Mouse (Mus musculus) lung, embryonic 16.5 days (tissue): ENCODE measurements around the gene Aif1l. TPM values are rescaled to one million over a fixed set of nuclear protein-coding genes. Genes with fewer than 3 reads are reported as not detected.

Experiments used
- ATAC-seq: fragments of 200-750 bp; cut with Nextera tagmentation; 2 replicates; pipeline ENCODE4 v1.8.0; 2017; ENCODE audit warnings: low read depth, mild to moderate bottlenecking, moderate library complexity
- H3K27ac ChIP-seq: fragments of 300-500 bp; sonication (generic); 2 replicates; pipeline ENCODE4 v1.5.1; 2014; ENCODE audit warnings: mild to moderate bottlenecking, control low read depth, low read length
- H3K27me3 ChIP-seq: fragments of 300-500 bp; sonication (generic); 2 replicates; pipeline ENCODE4 v1.6.1; 2014; ENCODE audit warnings: low read depth, low read length, mixed read lengths; ENCODE audit not compliant: control insufficient read depth, insufficient read depth
- H3K36me3 ChIP-seq: fragments of 300-500 bp; sonication (generic); 2 replicates; pipeline ENCODE4 v1.6.1; 2014; ENCODE audit warnings: low read length; ENCODE audit not compliant: control insufficient read depth, insufficient read depth
- H3K4me1 ChIP-seq: fragments of 300-500 bp; sonication (generic); replicated peaks from 2 replicates; pipeline ENCODE4 v1.6.1; 2014; ENCODE audit warnings: low read length, mixed read lengths; ENCODE audit not compliant: control insufficient read depth, insufficient read depth
- H3K4me2 ChIP-seq: fragments of 300-500 bp; sonication (generic); 2 replicates; pipeline ENCODE4 v1.6.1; 2014; ENCODE audit warnings: low read depth, low read length, control low read depth
- H3K4me3 ChIP-seq: fragments of 300-500 bp; sonication (generic); 2 replicates; pipeline ENCODE4 v1.5.1; 2014; ENCODE audit warnings: mild to moderate bottlenecking, low read length, control low read depth
- H3K9ac ChIP-seq: fragments of 300-500 bp; sonication (generic); 2 replicates; pipeline ENCODE4 v1.6.1; 2014; ENCODE audit warnings: low read length, control low read depth
- H3K9me3 ChIP-seq: fragments of 300-500 bp; sonication (generic); 2 replicates; pipeline ENCODE4 v1.6.1; 2016; ENCODE audit warnings: low read length; ENCODE audit not compliant: control insufficient read depth
- WGBS: fragments of 180-500 bp; shearing (Covaris S2); extraction: QIAGEN DNeasy Blood & Tissue Kit; methylation state at CpG from one replicate; pipeline ENCODE4 v1.1.7; 2014; 5-methylcytosine and 5-hydroxymethylcytosine counted together
- polyA plus RNA-seq: library from polyadenylated mRNA; unstranded; fragments of >200 nt; fragmentation: Nextera tagmentation; extraction: Ambion mirVana; gene quantifications from 2 replicates; pipeline ENCODE4 v1.2.1, GENCODE M21; 2015

Aif1l gene
- polyA plus RNA-seq, 1 experiment from 2014 or later: 34.7 TPM

DNA sequence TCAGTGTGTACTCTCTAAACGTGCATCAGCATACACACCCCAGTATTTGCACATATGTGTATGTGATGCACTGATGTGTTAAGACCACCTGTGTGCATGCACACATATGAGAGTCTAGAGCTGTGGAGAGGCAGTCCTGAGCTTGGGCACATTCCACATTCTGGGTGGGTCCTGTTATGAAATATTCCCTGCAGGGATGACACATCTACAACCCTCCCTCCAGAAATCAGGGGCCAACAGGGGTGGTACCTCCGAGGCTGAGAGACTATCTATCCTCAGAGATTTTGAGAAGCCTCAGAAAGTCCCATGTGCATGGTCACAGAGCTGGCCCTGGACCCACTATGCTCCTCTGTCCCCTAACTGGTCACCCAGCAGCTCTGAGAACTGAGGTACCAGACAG, 4.4 kb upstream of the Aif1l start:
- no peak for ATAC-seq
- Histone ChIP-seq H3K9ac (no peak overlapping the region), H3K4me2 (no peak overlapping the region), H3K4me1 (peaks cover 2% of the 10 kb centered on the region; the same call in 1 of the 2 replicates), H3K36me3 (no peaks in the 10 kb centered on the region), H3K27ac (no peak overlapping the region), H3K4me3 (no peak overlapping the region), H3K27me3 (no peaks in the 10 kb centered on the region), H3K9me3 (no peaks in the 10 kb centered on the region)
- WGBS: 59% methylated on average over 2 of the region's 2 CpGs

- Histone ChIP-seq H3K27ac (no peak overlapping the region), H3K27me3 (no peaks in the 10 kb centered on the region), H3K36me3 (no peaks in the 10 kb centered on the region), H3K4me1 (peaks cover 4% of the 10 kb centered on the region; the same call in 1 of the 2 replicates), H3K4me2 (no peak overlapping the region), H3K9ac (no peak overlapping the region), H3K4me3 (no peak overlapping the region), H3K9me3 (no peaks in the 10 kb centered on the region)
- 65% methylated on average over 6 of the region's 6 CpGs for WGBS
- no peak for ATAC-seq
Observed at GRCm38 (mm10) chr2:31948392-31948791, 1.5 kb upstream of the Aif1l start.

GRCm38 (mm10) chr2:31948801-31949200, 1.1 kb upstream of the Aif1l start:
- Histone ChIP-seq H3K4me3 (no peak overlapping the region), H3K27me3 (no peaks in the 10 kb centered on the region), H3K4me2 (no peak overlapping the region), H3K9me3 (no peaks in the 10 kb centered on the region), H3K36me3 (no peaks in the 10 kb centered on the region), H3K27ac (no peak overlapping the region), H3K9ac (no peak overlapping the region), H3K4me1 (peaks cover 4% of the 10 kb centered on the region; the same call in 1 of the 2 replicates)
- no peak for ATAC-seq
- WGBS: 65% methylated on average over 6 of the region's 6 CpGs

GRCm38 (mm10) chr2:31950966-31951365, 1.0 kb downstream of the Aif1l start:
- H3K9me3 ChIP-seq: no peaks in the 10 kb centered on the region
- H3K9ac ChIP-seq: peak overlapping the region; percentile 60
- ATAC-seq: no peak
- H3K4me2 ChIP-seq: peak overlapping the region; percentile 88
- no peaks in the 10 kb centered on the region for H3K27me3 ChIP-seq
- H3K36me3 ChIP-seq: no peaks in the 10 kb centered on the region
- H3K4me3 ChIP-seq: peak overlapping the region; percentile 58
- no peak overlapping the region for H3K27ac ChIP-seq
- 20% methylated on average over 9 of the region's 9 CpGs for WGBS
- H3K4me1 ChIP-seq: peaks cover 4% of the 10 kb centered on the region; the same call in 1 of the 2 replicates

GRCm38 (mm10) chr2:31952236-31952635, 2.3 kb downstream of the Aif1l start:
- Histone ChIP-seq H3K36me3 (no peaks in the 10 kb centered on the region), H3K4me2 (no peak overlapping the region), H3K4me1 (peaks cover 4% of the 10 kb centered on the region; the same call in 1 of the 2 replicates), H3K9ac (no peak overlapping the region), H3K27me3 (no peaks in the 10 kb centered on the region), H3K27ac (no peak overlapping the region), H3K4me3 (no peak overlapping the region), H3K9me3 (no peaks in the 10 kb centered on the region)
- WGBS: 86% methylated on average over 10 of the region's 10 CpGs
- no peak for ATAC-seq

- H3K36me3 ChIP-seq: no peaks in the 10 kb centered on the region
- H3K4me1 ChIP-seq: peaks cover 4% of the 10 kb centered on the region; the same call in 1 of the 2 replicates
- no peaks in the 10 kb centered on the region for H3K27me3 ChIP-seq
- H3K4me2 ChIP-seq: no peak overlapping the region
- H3K9me3 ChIP-seq: no peaks in the 10 kb centered on the region
- no peak overlapping the region for H3K9ac ChIP-seq
- no peak overlapping the region for H3K4me3 ChIP-seq
- no peak overlapping the region for H3K27ac ChIP-seq
- no peak for ATAC-seq
- 79% methylated on average over 3 of the region's 3 CpGs for WGBS
Observed at GRCm38 (mm10) chr2:31952725-31953124, 2.8 kb downstream of the Aif1l start.

GRCm38 (mm10) chr2:31953687-31954086, 3.7 kb downstream of the Aif1l start:
- Histone ChIP-seq H3K4me1 (peaks cover 4% of the 10 kb centered on the region; the same call in 1 of the 2 replicates), H3K36me3 (no peaks in the 10 kb centered on the region), H3K27me3 (no peaks in the 10 kb centered on the region), H3K4me2 (no peak overlapping the region), H3K27ac (no peak overlapping the region), H3K9ac (no peak overlapping the region), H3K4me3 (no peak overlapping the region), H3K9me3 (no peaks in the 10 kb centered on the region)
- ATAC-seq: 0 out of 2 replicates have a peak, but pooled peaks have one; percentile 34
- 56% methylated on average over 8 of the region's 8 CpGs for WGBS

DNA sequence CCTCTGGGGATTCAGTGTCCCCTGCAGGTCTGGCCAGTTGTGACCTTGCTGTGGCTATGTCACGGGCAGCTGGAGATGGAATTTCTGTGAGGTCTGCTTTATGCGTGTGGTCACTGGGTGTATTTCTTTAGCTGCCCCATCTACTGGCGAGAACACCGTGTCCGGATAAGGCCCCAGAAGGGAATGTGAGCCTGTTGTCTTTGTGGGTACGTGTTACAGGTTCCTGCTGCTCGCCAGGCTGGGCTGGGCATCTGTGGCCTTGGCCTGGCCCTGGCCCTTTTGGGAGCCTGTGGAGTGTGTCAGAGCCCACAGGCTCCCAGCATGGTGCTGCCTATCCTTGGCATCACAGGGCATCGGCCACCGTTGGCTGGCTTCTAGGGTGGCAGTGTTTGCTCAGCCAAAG, 4.8 kb downstream of the Aif1l start:
- Histone ChIP-seq H3K4me3 (no peak overlapping the region), H3K9ac (no peak overlapping the region), H3K36me3 (no peaks in the 10 kb centered on the region), H3K27ac (no peak overlapping the region), H3K4me1 (peaks cover 5% of the 10 kb centered on the region), H3K9me3 (no peaks in the 10 kb centered on the region), H3K27me3 (no peaks in the 10 kb centered on the region), H3K4me2 (no peak overlapping the region)
- no peak for ATAC-seq
- 85% methylated on average over 9 of the region's 9 CpGs for WGBS

DNA sequence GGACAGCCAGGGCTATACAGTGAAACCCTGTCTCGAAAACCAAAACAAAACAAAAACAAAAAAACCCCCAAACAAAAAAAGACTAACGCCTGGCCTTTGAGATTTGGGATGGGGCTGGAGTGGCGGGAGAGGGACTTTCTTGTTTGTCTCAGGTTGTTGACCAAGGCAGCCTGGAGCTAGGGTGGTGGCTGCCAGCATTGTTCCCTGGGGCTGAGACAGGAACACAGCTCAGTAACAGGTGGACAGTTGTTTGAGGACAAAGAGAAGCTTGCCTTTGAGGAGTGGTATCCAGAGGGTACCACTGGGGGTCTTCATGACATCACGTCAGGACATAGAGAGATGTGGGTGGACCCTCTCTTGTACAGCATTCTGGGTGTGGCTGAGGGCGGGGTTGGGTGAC, 5.7 kb downstream of the Aif1l start:
- Histone ChIP-seq H3K4me2 (no peak overlapping the region), H3K9ac (no peak overlapping the region), H3K9me3 (no peaks in the 10 kb centered on the region), H3K4me1 (peaks cover 6% of the 10 kb centered on the region), H3K36me3 (no peaks in the 10 kb centered on the region), H3K4me3 (no peak overlapping the region), H3K27ac (no peak overlapping the region), H3K27me3 (no peaks in the 10 kb centered on the region)
- ATAC-seq: no peak
- WGBS: 81% methylated on average over 5 of the region's 5 CpGs

GRCm38 (mm10) chr2:31957211-31957610, 7.3 kb downstream of the Aif1l start:
- Histone ChIP-seq H3K9ac (no peak overlapping the region), H3K4me1 (peaks cover 9% of the 10 kb centered on the region), H3K4me3 (no peak overlapping the region), H3K4me2 (no peak overlapping the region), H3K36me3 (no peaks in the 10 kb centered on the region), H3K9me3 (no peaks in the 10 kb centered on the region), H3K27me3 (no peaks in the 10 kb centered on the region), H3K27ac (no peak overlapping the region)
- ATAC-seq: no peak
- 83% methylated on average over 10 of the region's 10 CpGs for WGBS
